Mouse (Mus musculus): ENCODE data around the gene Olfr930. TPM values are rescaled to one million over a fixed set of nuclear protein-coding genes. Genes with fewer than 3 reads are reported as not detected.

Gene Olfr930
- not detected for total RNA-seq (2021)
- long read RNA-seq, experiment 1: 0 reads
- long read RNA-seq, experiment 2: 0 reads

- DNase-seq: no peak
These were observed at the start of gene Olfr930 for GRCm38 (mm10) chr9:38929509-38929908. Gene Olfr930 (plus strand): TSS chr9:38929809.

DNA sequence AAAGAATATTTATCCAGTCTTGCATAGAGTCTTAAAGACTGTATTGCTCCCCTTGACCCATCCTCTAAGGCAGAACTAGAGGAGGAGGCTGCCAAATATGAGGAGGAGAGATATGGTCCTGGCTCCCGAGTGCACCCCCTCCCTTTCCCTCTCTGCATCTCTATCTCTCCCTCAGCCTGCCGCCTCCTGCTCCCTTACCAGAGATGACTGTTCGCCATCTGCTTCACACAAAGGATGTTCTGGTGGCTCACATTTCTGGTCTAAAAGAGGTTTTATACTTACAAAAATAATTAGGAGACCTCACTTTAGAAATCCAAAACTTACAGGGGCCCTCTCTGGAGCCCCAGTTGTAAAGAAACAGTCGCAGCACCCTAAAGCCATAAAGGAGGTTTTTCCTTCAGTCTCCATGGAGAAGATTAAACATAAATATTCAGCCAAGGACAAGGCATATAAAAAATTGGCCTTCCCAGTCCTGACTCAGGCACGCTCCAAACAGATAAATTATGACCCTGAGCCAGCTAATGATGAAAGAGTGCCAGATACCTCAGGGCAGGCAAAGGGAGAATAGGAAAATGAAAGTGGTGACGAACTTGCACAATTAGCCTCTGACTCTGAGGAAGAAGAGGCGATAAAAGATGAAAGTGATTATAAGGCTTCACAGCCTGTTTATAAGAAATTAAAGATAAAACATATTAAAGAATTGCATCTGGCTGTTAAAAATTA is 24.0 kb downstream of the Olfr930 start:
- DNase-seq: no peak

- DNase-seq: no peak
These were observed 24.5 kb downstream of the Olfr930 start for GRCm38 (mm10) chr9:38954124-38954416.

- no peak for DNase-seq
These were observed 42.4 kb downstream of the Olfr930 start, which contains the start of gene Olfr933 for GRCm38 (mm10) chr9:38972013-38972412. Gene Olfr933 (plus strand): TSS chr9:38972313.

Other genes with a start within 250 kb of the Olfr930 start
- gene Olfr919, start 226.1 kb upstream of the Olfr930 start, total RNA-seq (2021): not detected
- gene Vwa5a, start 211.5 kb upstream of the Olfr930 start, total RNA-seq (2021): 10 to 100 TPM; 11.2 to 13.2 TPM
- gene Olfr920, start 177.5 kb upstream of the Olfr930 start, total RNA-seq (2021): under 1 TPM in 1 of 2 experiments, not detected in 1; 0.05 TPM
- gene Olfr921, start 156.7 kb upstream of the Olfr930 start, total RNA-seq (2021): not detected
- not detected for gene Olfr922, start 115.2 kb upstream of the Olfr930 start, total RNA-seq (2021)
- gene Olfr923, start 103.3 kb upstream of the Olfr930 start, total RNA-seq (2021): not detected
- not detected for gene Olfr924, start 85.4 kb upstream of the Olfr930 start, total RNA-seq (2021)
- not detected for gene Olfr26, start 74.7 kb upstream of the Olfr930 start, total RNA-seq (2021)
- not detected for gene Olfr926, start 52.7 kb upstream of the Olfr930 start, total RNA-seq (2021)
- gene Olfr933, start 42.5 kb downstream of the Olfr930 start, total RNA-seq (2021): not detected
- not detected for gene Olfr934, start 58.5 kb downstream of the Olfr930 start, total RNA-seq (2021)
- not detected for gene Olfr935, start 69.9 kb downstream of the Olfr930 start, total RNA-seq (2021)
- not detected for gene Olfr146, start 93.6 kb downstream of the Olfr930 start, total RNA-seq (2021)
- gene Olfr937, start 135.1 kb downstream of the Olfr930 start, total RNA-seq (2021): not detected
- not detected for gene Olfr938, start 149.1 kb downstream of the Olfr930 start, total RNA-seq (2021)
- gene Olfr27, start 198.3 kb downstream of the Olfr930 start, total RNA-seq (2021): not detected
- not detected for gene Olfr943, start 236.5 kb downstream of the Olfr930 start, total RNA-seq (2021)

Data from gastrocnemius, postnatal 25 days (tissue).